Mouse (Mus musculus): ENCODE data around the gene Anapc15-ps.
"Not testable (repeated sequence)": the region's sequence is repeated elsewhere in the genome, so short reads cannot be mapped to it uniquely, and the experiment has no call there.

Gene Anapc15-ps

GRCm38 (mm10) chr10:95666791-95667190 lies 6.5 kb downstream of the Anapc15-ps start:
- DNase-seq = no peak

- no peak for DNase-seq
Observed at GRCm38 (mm10) chr10:95665426-95665990, 7.7 kb downstream of the Anapc15-ps start.

- no peak for DNase-seq
Observed at GRCm38 (mm10) chr10:95664613-95665012, 8.6 kb downstream of the Anapc15-ps start.

DNA sequence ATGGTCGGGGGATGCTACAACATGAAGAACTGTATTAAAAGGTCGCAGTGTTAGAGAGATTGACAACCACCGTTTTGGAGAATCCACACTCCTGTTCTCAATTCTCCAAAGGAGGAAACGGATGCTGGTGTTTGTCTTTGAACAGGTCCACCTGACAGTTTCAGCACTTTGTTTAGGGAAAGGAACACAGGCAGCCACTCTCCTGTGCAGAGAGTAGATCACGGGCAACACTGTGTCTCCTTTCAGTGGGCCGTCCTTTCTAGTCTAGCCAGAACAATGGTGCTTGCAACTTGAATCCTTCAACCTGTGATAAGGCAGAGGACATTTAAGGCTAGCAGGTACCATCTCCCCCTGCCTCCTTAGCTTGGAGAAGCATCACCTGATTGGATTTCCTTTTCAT lies 12.9 kb downstream of the Anapc15-ps start:
- no peak for DNase-seq

DNA sequence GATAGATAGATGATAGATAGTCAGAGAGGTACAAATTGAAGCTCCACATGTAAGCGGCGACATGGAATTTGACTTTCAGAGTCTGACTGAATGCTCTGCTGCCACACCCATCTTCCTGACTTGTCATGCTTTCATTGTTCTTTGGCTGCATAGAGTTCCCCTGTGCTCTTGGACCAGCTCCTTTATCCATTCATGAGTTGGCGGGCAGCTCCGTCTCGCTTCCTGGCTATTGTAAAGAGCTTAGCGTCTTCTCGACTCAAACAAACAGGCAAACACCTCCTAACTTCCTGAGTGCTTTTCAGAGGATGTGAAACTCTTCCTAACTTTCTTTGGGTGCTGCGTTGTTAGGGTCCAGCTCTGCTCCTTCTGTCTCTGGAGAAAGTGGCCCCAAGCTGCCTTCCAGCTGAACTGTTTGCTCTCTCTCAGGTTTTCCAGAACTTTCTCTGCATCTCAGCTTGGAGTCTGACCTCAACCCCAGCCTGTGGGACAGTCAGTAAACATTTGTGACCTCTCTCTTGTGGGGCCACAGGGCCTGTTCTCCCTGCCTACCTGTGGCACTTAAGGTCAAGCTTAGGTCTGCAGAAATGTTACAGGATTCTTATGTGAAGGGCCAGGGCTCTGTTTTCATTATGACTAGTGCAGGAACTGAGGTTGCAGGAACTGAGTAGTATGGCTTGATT lies 13.6 kb downstream of the Anapc15-ps start:
- no peak for DNase-seq

DNA sequence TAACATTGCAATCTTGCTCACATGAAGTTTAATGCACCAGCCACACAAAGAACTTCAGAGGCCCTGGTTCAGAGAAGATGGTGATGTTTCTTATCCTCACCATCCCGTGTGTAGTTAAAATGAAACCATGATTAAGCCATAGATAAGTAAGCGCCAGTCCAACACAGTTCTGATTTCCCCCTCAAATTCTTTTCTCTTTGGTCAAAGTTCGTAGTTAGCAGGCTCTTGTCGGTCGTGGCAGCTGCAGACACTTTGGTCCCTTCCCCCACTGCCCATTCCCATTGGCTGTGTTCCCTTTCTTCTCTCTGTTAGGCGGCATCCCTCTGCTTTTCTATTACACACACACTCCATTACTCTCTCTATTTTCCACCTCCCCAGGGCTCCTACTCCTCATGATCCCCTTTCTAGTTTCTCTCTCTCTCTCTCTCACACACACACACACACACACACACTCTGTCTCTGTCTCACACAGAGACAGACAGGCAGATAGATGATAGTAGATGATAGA lies 14.4 kb downstream of the Anapc15-ps start:
- DNase-seq = no peak

DNA sequence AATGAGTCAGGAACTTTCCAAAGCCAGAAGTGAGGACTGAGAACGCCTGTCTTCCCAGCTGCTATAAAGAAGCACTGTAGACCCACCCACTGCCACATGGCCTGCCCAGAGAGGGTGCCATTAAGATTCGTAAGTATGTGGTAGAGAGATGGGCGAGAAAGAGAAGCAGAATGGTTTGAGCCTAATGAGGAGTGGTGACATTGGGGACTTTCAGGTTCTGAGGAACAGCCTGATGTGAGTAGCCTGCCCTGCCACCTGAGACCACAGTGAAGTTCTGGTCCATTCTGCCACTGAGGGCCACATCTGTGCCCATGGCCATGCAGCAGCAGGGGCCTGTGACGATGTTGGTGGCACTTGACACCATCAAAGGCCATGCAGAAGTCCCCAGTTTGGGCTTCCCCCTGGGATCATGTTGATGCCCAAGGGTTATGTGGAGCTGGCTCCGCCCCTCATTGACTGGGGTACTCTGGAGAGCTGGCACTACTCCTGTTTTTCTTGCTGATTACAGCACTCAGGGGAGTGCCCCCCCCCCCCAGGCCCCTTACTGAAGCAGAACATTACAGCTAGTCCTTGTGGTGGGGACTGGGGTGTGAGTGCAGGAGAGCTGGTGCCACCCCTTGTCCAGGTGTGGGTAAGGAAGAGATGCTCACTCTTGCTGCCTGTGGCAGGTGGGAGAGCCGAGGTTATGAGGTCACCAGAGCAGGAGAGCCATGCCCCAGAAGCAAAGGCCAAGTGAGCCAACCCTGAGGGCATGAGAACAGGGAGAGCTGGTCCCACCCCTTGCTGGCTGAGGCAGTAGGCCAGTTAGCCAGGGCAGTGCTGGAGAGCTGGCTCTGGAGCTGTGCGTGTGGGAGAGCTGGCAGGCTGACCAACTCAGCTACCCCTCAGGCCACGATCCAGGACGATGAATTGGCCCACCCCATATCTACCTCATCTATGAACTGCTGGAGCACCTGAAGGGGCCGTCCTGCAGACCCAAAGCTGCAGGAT lies 16.7 kb downstream of the Anapc15-ps start:
- no peak for DNase-seq

DNA sequence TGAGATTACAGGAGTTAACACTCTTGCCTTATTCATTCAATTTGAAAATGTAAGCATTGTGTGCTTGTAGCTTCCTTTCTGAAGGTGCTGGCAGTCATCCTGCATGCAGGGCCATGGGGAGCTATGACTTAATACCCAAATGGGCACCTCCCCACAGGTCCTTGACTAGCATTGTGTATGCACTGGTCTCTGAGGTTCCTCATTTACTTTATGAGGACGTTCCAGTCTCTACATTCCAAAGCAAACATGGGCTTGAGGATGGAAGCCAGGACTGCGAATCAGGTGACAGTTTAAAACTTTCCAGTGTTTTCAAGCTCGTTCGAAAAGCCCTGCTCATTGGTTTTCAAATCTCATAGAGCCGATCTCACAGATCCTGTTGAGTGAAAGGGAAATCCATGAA lies 21.1 kb downstream of the Anapc15-ps start:
- DNase-seq = no peak

GRCm38 (mm10) chr10:95648326-95648888 lies 24.8 kb downstream of the Anapc15-ps start:
- no peak for DNase-seq

DNA sequence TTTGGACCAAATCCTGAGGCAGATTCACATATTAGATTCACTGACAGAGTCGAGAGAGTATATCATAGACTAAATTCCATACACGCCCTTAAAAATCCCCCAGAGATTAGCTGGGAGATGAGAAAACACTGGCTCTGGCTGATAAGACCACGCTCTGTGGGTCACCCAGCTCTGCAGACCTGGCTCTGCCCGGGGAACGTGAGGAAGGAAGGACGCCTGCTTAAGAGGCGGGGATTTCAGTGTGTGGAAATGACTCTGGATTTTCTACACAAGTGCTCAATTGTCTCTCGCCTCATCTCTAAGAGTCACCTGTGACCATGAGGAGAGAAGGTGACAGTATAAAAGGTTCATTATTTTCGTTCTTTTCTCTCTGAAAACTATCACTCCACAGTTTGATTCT lies 26.1 kb downstream of the Anapc15-ps start:
- DNase-seq = no peak

- DNase-seq = no peak
Observed at GRCm38 (mm10) chr10:95646576-95646975, 26.7 kb downstream of the Anapc15-ps start.

DNA sequence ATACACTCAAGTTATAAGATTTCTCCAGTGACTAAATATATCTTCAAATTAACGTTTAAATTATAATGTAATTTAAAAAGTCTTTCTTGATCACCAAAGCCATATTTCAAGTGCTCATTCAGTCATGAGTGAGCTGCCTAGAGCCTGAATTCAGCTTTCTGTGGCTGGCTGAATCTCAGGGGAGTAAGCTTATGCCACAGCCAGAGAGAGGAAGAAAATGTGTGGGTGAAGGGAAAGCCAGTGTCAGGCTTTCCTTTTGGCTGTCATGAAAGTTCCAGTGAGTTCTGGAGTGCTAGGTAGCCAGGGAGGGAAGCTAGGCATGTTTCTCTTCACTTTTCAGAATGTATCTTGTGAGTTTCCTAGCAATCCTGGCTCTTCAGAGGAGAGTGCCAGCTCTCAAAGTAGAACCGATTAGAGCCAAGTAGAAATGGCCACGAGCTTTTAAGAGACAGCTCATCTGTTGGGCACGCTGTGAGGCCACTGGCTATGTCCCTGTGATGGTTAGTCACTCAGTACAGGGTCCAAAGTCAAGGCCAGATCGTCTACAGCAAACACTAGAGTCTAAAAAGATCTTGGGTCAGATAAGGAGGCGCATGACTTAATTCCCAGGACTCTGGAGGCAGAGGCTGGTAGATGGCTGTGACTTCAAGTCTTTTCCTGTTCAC lies 29.4 kb downstream of the Anapc15-ps start:
- no peak for DNase-seq

DNA sequence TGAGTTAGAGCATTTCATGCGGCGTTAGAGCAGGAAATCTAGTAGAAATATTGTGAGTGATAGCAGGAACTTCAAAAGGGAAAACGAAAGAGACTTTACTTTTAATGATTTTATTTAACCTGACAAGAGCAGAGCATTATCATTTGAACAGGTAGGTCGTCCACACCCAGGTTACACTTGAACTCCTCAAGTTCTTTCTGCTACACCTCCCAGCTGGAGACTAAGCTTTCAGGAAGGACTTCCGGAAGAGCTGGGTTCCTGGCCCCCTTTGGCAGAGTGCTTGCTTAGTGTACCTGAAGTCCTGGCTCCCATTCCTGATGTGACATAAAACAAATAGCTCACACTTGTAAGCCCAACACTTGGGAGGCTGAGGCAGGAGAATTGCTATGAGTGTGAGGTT lies 30.2 kb downstream of the Anapc15-ps start:
- no peak for DNase-seq

GRCm38 (mm10) chr10:95641335-95641734 lies 31.9 kb downstream of the Anapc15-ps start:
- no peak for DNase-seq

GRCm38 (mm10) chr10:95639429-95639828 lies 33.8 kb downstream of the Anapc15-ps start:
- no peak for DNase-seq

GRCm38 (mm10) chr10:95634751-95635150 lies 38.5 kb downstream of the Anapc15-ps start:
- DNase-seq = no peak

DNA sequence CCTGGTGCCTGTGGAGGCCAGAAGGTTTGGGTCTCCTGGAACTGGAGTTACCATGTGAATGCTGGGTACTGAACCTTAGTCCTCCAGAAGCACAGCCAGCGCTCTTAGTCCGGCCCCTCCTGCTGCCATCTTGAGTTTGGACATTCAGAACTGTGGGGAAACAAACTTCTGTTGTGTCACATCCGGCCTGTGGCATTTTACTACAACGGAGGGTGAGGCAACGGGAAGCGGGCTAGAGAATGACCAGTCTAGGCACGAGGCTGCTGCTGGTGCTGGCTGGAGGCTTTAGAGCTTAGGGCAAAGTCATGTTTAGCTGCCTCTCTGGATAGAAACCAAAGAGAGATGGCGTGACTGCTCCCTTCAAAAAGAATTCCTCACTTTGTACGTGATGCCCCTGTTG lies 39.0 kb downstream of the Anapc15-ps start:
- no peak for DNase-seq

GRCm38 (mm10) chr10:95631568-95631967 lies 41.7 kb downstream of the Anapc15-ps start:
- no peak for DNase-seq

DNA sequence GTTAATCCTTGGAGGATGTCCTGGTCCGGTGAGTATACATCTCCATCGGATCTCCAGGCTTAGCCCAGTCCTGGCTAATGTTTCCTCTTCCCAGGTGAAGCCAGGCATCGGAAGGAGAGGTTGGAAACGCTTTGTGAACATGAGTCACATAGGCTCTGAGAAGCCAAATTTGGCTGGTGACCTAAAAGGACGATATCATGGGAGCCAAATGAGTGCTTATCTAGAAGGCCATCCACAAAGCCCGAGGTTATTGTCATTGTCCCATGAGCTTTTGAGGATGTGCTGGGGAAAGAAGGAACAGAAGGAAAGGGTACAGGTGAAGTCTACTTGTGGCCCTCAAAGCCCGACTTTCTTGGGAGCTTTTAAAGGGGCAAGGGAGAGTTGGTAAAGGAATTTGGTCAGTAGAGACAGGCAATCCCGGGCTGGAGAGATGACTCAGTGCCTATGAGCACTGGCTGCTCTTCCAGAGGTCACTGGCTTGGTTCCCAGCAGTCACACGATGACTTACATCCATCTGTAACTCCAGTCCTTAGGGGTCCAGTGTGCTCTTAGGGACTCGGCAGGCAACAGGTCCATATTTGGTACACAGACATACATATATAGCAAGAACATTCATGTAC lies 42.4 kb downstream of the Anapc15-ps start:
- DNase-seq = no peak

DNA sequence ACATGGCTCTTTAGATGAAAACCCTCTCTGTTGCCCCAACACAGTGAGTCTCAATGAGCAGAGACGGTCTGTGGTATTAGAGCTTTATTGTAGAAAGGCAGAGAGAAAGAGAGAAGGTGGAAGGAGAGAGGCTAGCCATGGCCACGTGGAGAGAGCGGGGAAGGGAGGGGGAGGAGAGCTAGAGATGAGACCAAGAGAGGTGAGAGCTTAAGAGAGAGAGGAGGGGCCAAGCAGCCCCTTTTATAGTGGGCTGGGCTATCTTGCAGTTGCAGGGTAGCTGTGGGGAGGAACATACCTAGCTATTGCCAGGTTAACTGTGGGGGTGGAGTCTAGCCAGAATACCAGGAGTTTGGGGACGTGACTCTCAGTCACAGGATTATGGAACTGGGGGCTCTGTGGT lies 43.1 kb downstream of the Anapc15-ps start:
- not testable (repeated sequence) for DNase-seq

- no peak for DNase-seq
Observed at GRCm38 (mm10) chr10:95628338-95628737, 44.9 kb downstream of the Anapc15-ps start.

- no peak for DNase-seq
Observed at GRCm38 (mm10) chr10:95627381-95627780, 45.9 kb downstream of the Anapc15-ps start.

All from thymus, postnatal 25 days (tissue).